Mouse (Mus musculus): ENCODE measurements around the gene 5730522E02Rik.

5730522E02Rik gene

DNA sequence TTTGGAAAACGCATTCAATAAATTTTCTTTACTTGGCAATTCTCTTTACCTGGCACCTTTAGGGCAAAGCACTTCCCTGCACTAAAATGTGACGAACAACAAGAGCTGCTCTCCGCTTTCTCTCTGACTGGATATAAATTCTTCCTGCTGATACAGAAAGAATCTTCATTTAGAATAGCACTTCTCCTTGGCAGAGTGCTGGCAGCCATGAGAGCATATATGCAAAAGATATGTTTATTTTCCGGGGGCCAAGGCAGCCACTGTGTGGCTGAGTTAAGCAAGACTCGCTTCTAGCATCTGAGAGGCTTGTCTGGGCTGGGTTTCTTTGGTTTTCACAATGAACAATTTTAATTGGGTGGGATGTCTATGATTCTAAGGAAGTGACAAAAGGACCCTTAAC is 564.3 kb downstream of the 5730522E02Rik start:
- DNase-seq, result no peak

DNA sequence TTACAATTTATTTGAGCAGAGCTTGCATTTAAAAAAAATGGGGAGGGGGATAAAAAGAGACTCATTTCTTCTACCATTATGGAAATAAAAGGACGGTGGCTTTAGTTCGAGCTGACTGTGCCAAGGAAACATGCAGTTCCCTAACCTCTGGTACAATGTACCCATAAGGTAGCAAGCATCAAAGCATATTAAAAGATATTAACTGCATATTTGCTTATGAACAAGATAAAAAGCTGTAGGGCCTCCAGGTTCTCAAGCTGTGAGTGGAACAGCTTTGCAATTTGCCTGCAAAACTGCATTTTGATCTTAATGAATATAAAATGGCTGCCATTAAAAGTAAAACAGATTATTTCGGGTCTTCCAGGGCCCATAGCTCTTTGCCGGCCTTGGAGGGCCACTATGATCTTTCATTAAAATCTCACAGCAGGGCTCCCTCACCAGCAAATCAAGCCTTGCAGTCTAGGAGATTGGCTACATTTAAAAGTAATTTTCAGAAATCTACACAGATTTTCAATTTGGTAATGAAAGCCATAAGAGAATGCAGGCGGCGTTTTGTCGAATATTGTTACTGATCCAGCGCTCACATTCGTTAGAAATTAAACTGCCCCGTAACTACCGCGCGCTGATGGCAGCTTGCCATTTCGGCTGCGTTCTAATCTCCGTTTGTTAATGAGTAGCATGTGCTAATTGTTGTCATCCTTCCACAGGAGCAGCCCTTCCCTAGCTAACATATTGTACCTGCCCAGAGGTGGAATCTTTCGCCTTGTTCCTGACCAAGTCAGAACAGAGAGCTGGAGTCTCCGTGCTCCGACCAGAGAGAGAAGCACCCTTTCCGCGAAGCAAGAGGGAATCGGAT is 565.6 kb downstream of the 5730522E02Rik start:
- peak; percentile 40 for DNase-seq

DNA sequence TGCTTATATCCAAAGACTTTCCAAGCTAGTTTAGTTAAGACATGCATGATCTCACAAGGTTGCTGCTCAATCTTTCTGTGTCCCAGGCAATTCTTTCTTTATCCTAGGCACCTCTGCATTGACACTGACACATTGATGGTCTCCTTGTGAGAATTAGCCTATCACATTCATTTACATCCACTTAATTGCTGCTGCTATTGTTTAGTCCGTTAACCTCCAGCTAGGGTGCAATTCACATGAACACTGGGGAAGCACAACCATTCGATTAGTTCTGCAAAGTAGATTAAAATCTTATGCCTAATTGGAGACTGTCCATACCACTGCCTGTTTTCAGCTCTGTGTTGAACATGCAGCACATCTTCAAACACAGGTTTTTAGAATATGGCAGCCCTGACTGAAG is 603.7 kb downstream of the 5730522E02Rik start:
- DNase-seq, result no peak

DNA sequence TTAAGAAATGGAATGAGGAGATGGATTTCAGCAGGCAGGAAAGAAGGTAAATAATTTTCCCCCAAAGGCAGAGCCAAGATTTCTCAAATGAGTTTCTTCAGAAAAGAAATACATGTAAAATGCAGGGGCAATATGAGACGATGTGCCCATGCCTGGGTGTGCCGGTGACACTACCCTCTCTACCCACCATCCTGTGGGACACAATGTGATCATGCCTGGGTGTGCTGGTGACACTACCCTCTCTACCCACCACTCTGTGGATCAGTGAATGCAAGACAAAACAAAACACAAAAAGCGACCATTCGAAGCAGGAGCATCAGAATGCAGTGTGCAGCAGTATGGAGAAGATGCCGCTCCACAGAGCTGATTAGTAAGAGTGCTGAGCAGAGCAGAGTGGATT is 610.5 kb downstream of the 5730522E02Rik start:
- DNase-seq, result no peak

DNA sequence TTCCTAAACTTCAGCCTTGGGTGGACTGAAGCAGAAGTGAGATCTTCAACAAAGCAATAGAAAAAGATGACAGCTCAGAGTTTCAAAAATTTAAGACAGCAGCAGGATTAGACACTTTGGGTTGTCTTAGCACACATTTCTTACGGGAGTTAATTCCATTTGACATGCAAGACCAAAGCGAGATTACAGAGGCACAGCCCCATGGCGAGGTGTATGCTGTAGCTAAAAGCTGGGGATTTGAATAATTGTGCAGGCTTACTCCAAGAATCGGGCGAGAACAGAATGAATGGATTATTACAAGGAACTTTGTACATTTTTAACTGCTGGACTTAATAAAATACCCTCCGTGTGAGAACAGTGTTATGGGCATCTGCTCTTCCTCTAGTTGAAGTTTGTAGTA is 615.3 kb downstream of the 5730522E02Rik start:
- no peak for DNase-seq

DNA sequence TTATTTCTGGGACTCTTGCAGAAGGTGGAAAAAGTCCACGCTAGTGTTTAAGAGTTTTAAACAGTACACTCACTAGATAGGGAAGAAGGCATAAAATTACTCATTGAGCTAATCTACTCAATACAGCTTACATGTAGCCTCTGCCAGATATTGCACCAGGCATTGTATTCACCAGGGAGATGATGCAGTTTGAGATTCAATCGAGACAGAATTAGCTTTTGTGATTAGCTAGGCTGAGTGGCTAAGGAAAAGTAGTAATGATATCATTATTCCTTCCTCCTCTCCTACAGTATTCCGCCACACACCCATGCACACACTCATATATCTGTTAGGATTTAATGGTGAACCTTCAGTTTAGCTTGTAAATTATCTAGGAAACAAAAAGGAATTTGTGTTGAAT is 615.8 kb downstream of the 5730522E02Rik start:
- no peak for DNase-seq

DNA sequence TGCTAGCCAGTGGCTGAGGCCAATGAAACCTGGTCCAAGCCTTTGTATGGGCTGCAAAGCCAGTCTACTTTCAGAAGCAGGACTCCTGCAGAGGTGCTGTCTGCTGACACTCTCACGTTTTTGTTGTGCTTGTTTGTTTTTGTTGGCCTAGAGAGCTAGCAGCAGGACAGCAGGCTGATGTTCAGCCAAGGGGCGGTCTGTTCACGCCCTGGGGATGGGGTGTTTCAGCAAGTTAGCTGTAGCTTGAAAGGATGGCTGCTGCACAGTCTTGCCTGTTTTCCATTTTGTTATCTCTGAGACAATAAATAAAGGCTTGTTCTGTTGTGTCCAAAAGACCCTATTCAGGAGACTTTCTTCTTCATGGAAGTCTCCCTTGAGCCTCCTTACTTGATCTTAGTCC is 618.3 kb downstream of the 5730522E02Rik start:
- no peak for DNase-seq

DNA sequence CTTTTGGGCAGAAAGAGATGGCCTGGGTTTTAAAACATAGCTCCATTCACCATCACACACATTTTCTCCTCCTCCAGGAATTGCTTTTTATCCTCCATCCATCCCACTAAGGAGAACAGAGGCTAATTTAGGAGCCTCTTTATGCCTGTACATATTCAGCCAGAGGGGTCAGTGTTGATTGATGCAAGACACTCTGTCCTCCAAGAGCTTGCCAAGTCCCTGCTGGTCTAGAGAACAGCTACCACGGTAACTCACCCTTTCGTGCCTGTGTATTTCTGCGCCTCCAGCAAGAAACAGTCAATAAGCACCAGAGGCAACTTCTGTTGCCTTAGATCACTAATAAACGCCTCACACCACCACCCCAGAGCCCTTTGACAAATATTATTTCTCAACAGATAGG is 620.3 kb downstream of the 5730522E02Rik start:
- DNase-seq, result no peak

DNA sequence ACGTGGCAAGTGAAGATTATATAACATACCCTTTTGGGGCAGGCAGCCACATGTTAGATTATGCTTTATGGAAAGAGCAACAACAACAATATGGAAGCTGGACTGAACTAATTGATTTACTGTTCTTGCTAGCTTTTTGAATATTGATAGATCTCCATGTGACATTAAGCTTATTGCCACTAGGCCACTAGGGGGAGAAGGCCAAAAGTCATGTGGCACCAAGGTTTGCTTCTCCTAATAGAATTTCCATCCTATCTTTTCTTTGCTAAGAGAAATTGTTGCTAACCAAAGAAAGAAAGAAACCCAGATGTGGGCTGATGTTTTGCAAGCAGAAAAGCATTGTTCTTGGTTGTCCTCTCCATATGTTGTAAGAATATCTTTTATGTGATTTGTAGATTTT is 621.1 kb downstream of the 5730522E02Rik start:
- no peak for DNase-seq

DNA sequence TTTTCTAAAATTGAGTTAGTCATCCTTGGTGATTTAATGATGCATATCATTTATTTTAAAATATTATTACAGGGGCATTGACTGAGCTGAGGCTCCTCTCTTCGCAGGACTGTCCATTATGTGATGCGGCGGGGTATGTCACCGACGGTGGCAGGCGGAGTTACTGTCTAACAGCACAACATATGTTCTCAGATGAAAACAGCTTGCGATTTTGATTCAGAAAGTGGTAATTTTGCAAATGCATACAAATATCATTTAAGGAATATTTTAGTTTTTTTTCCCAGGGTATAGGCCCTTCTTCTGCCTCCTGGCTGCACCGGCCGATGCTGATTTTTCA is 636.5 kb downstream of the 5730522E02Rik start:
- DNase-seq, result no peak

DNA sequence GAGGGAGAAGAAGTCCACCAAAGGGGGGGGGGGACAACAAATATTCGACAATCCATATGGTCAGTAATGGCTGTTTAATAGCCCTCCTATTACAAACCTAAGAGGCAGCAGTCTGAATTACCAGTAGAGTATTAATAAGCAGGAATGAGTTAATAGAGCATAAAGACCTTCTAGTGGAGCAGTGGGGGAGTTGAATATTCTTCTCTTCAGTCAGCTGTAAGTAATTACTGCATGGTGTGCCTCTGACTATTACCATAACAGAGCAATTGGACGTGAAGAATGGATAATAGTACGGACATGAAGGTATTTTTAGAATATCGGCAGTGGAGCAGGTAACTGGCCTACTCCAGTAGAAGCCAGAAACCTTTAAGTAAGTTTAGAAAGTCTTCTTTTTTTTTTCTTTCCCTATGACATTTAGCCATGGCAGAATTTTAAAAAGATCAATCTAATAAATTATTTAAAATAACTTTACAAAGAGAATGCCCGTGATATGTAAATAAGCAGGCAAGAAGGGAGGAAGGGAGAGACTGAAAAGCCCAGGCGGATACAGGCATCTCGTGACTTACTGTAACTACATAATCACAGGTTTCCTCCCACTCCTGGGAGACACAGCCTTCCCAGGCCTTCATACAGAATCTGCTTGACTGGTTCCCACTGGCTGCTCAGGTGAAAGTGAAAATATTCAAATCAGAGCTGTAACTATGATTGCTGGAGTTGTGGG is 637.0 kb downstream of the 5730522E02Rik start:
- DNase-seq, result no peak

DNA sequence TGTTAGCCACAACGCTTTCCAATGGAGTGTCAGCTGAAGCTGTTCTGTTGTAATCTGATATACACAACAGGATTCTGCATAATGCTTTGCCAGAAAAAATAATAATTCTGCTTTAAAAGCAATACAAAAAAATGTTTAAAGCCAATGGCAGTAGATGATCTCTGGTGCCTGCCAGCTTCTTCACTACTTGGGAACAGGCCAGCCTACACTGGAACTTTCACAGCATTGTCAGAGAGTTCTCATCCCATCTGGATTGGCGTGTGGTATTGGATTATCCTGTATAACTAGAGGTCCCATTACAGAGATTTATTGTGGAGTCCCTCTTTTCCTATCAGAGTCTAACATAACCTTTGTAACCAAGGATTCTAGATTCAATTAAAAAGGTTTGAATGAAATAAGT is 639.2 kb downstream of the 5730522E02Rik start:
- no peak for DNase-seq
